Mouse (Mus musculus): ENCODE data around the gene Trappc2l. TPM values are rescaled to one million over a fixed set of nuclear protein-coding genes. Genes with fewer than 3 reads are reported as not detected.
A peak's percentile ranks its signal among the peaks of the same experiment; 100 is the strongest.

The Trappc2l gene
- polyA plus RNA-seq, 1 experiment from 2014 or later, result 45.4 TPM

DNA sequence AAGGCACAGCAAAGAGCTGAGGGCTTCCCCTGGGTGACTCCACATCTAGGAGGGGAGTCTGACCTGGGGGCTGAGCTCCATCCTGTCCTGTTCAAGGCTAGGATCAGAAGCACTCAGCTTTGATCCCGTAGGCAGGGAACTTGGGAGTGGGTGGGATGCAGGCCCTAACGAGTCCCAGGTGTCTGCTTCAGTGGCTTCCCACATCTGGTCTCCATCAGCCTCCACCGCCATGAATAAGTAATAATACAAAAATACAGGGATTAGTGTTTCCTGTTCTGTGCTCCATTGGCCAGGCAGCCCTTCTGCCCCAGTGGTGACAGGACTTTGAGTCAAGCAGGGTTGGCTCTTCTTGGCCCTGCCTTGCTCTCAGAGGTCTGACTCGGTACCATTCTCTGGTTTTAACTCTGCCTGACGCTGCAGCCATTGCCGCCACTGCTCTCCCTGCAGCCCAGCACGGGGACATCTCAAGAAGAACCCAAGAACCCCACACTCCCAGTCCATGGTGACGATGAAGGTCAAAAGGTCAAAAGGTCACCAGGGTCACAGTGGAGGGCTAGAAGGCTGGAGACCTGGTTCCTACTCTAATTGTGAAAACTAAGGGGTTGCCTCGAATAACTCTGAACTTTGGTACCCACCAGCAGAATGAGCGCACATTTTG lies 46.8 kb downstream of the Trappc2l start:
- H3K9me3 ChIP-seq (ENCODE audit: control insufficient read depth, low read length), result no peaks in the 10 kb centered on the region
- 0 out of 2 replicates have a peak overlapping the region, but pooled peaks have one; percentile 9 for H3K9ac ChIP-seq (ENCODE audit: low read length)
- H3K4me2 ChIP-seq (ENCODE audit: low read depth, severe bottlenecking), result peak overlapping the region; percentile 24; the same call in 1 of the 2 replicates
- no peaks in the 10 kb centered on the region for H3K27me3 ChIP-seq (ENCODE audit: control insufficient read depth, insufficient read depth, low read length)
- no peaks in the 10 kb centered on the region for H3K36me3 ChIP-seq (ENCODE audit: control insufficient read depth, insufficient read depth, low read length)
- WGBS, result 17% methylated on average over 10 of the region's 10 CpGs
- no peak overlapping the region for H3K4me3 ChIP-seq (ENCODE audit: low read depth, low read length)
- H3K4me1 ChIP-seq (ENCODE audit: control insufficient read depth, insufficient read depth, low read length), result peaks cover 67% of the 10 kb centered on the region
- ATAC-seq (ENCODE audit: insufficient number of reproducible peaks, low FRiP score, low TSS enrichment, low read depth), result peak; percentile 36; the same call in 1 of the 2 replicates
- peak overlapping the region; percentile 86 for H3K27ac ChIP-seq (replicated peaks; ENCODE audit: low read depth, low read length)
- DNase-seq (ENCODE audit: low spot score), result peak; percentile 88

DNA sequence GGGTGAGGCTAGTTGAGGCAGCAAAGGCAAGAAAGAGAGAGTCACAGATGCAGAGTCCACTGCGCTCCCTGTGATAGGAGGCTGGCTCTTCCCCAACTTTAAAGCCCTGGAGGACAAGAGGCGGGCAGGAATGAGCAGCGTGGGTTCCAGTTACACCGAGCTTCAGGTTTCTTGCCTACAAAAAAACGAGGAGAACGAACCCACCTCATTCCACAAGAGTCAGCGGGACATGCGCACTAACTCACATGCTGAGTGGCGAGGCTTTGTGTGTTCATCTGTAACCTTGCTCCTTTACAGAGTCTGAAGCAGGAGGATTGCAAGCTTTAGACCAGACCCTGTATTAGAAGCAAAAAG lies 47.3 kb downstream of the Trappc2l start:
- Histone ChIP-seq H3K27me3 (ENCODE audit: control insufficient read depth, insufficient read depth, low read length) (no peaks in the 10 kb centered on the region), H3K9me3 (ENCODE audit: control insufficient read depth, low read length) (no peaks in the 10 kb centered on the region), H3K27ac (replicated peaks; ENCODE audit: low read depth, low read length) (peak overlapping the region; percentile 86), H3K9ac (ENCODE audit: low read length) (no peak overlapping the region), H3K4me3 (ENCODE audit: low read depth, low read length) (no peak overlapping the region), H3K4me1 (ENCODE audit: control insufficient read depth, insufficient read depth, low read length) (peaks cover 67% of the 10 kb centered on the region), H3K36me3 (ENCODE audit: control insufficient read depth, insufficient read depth, low read length) (no peaks in the 10 kb centered on the region), H3K4me2 (ENCODE audit: low read depth, severe bottlenecking) (peak overlapping the region; percentile 24; the same call in 1 of the 2 replicates)
- 0 out of 2 replicates have a peak, but pooled peaks have one; percentile 23 for ATAC-seq (ENCODE audit: insufficient number of reproducible peaks, low FRiP score, low TSS enrichment, low read depth)
- 17% methylated on average over 9 of the region's 9 CpGs for WGBS
- DNase-seq (ENCODE audit: low spot score), result peak; percentile 62

DNA sequence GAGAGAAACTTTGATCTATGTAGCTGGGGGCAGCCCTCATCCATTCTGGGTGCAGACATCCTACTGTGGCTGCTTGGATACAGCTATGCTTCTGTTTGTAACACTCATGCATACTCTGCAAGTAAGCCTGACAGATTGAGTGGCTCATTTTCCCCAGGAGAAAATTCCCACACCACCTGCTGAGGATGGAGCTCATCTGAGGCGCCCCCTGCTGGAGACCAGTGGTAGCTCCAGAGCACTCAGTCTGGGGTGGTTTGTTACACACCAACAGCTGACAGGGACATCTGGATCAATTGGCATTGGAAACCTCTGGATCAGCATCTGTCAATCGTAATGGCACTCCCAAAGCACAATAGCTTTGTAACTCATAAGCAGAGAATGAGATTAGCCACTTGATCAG lies 48.6 kb downstream of the Trappc2l start:
- 69% methylated on average over 2 of the region's 2 CpGs for WGBS
- Histone ChIP-seq H3K9ac (ENCODE audit: low read length) (no peak overlapping the region), H3K9me3 (ENCODE audit: control insufficient read depth, low read length) (no peaks in the 10 kb centered on the region), H3K4me3 (ENCODE audit: low read depth, low read length) (no peak overlapping the region), H3K4me2 (ENCODE audit: low read depth, severe bottlenecking) (no peak overlapping the region), H3K4me1 (ENCODE audit: control insufficient read depth, insufficient read depth, low read length) (peaks cover 72% of the 10 kb centered on the region), H3K27me3 (ENCODE audit: control insufficient read depth, insufficient read depth, low read length) (no peaks in the 10 kb centered on the region), H3K27ac (replicated peaks; ENCODE audit: low read depth, low read length) (no peak overlapping the region; the same call in 1 of the 2 replicates), H3K36me3 (ENCODE audit: control insufficient read depth, insufficient read depth, low read length) (no peaks in the 10 kb centered on the region)
- no peak for ATAC-seq (ENCODE audit: insufficient number of reproducible peaks, low FRiP score, low TSS enrichment, low read depth)
- DNase-seq (ENCODE audit: low spot score), result no peak

DNA sequence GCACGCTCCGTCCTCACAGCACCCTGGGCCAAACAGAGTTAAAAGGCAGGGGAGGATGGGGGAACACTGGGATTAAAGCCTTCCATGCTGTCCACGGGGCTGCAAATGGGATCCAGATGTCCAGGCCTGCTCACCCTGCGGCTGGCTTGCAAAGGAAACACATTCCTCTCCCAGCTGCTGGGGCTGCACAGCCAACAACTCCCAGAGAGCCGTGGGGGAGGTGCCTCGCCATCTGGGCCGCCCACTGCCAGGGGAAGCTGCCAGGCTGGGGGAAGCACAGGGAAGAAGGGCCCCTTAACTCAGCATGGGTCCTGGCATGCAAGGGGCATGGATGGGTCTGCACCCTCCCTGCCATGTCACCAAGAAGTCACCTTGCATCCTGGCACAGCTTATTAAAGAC lies 49.7 kb downstream of the Trappc2l start:
- H3K36me3 ChIP-seq (ENCODE audit: control insufficient read depth, insufficient read depth, low read length), result no peaks in the 10 kb centered on the region

DNA sequence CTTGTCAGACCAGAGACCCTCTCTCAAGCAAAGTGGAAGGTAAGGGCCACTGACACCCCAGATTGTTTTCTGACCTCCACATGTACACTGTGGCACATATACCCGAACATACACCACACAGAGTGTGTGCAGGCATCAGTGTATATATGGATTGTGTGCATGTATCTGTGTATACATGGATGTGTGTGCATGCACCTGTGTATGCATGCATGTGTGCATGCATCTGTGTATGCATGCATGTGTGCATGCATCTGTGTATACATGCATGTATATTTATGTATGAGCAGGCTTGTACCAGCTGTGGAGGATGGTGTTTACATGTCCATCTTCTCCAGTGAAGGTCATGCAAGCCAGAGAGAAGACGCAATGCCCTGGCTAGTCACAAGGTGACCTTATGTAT lies 50.5 kb downstream of the Trappc2l start:
- Histone ChIP-seq H3K9me3 (ENCODE audit: control insufficient read depth, low read length) (no peaks in the 10 kb centered on the region), H3K4me3 (ENCODE audit: low read depth, low read length) (no peak overlapping the region), H3K36me3 (ENCODE audit: control insufficient read depth, insufficient read depth, low read length) (no peaks in the 10 kb centered on the region), H3K9ac (ENCODE audit: low read length) (no peak overlapping the region), H3K27ac (replicated peaks; ENCODE audit: low read depth, low read length) (no peak overlapping the region), H3K27me3 (ENCODE audit: control insufficient read depth, insufficient read depth, low read length) (no peaks in the 10 kb centered on the region), H3K4me2 (ENCODE audit: low read depth, severe bottlenecking) (no peak overlapping the region), H3K4me1 (ENCODE audit: control insufficient read depth, insufficient read depth, low read length) (peaks cover 87% of the 10 kb centered on the region)
- 81% methylated on average over 2 of the region's 2 CpGs for WGBS
- DNase-seq (ENCODE audit: low spot score) (no peak), ATAC-seq (ENCODE audit: insufficient number of reproducible peaks, low FRiP score, low TSS enrichment, low read depth) (no peak)

More for the DNA sequence above, 49.7 kb downstream of the Trappc2l start:
- Histone ChIP-seq H3K4me1 (ENCODE audit: control insufficient read depth, insufficient read depth, low read length) (peaks cover 80% of the 10 kb centered on the region), H3K4me2 (ENCODE audit: low read depth, severe bottlenecking) (peak overlapping the region; percentile 40), H3K9ac (ENCODE audit: low read length) (no peak overlapping the region), H3K27ac (replicated peaks; ENCODE audit: low read depth, low read length) (peak overlapping the region; percentile 79), H3K9me3 (ENCODE audit: control insufficient read depth, low read length) (no peaks in the 10 kb centered on the region), H3K27me3 (ENCODE audit: control insufficient read depth, insufficient read depth, low read length) (no peaks in the 10 kb centered on the region), H3K4me3 (ENCODE audit: low read depth, low read length) (no peak overlapping the region)
- 2% methylated on average over 7 of the region's 7 CpGs for WGBS
- ATAC-seq (ENCODE audit: insufficient number of reproducible peaks, low FRiP score, low TSS enrichment, low read depth), result peak; percentile 32; the same call in 1 of the 2 replicates
- peak; percentile 94 for DNase-seq (ENCODE audit: low spot score)

DNA sequence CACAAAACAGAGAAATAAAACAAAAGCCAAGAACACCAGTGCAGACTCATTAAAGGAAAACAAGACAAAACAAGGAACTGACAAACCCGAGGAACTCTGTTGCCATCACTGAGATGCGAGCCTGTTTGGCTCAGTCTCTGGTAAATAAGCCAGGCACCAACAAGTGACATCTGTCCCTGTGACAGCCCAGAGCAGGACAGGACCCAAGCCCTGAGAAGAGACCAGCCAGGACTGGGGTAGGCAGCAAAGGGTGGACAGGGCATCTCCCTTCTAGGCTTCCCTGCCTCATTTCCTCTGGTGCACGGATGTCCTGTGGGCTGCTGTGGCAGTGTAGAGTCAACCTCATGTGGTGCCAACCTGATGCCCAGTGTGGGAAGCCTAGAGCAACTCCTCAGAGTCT lies 51.7 kb downstream of the Trappc2l start:
- ATAC-seq (ENCODE audit: insufficient number of reproducible peaks, low FRiP score, low TSS enrichment, low read depth) (no peak), DNase-seq (ENCODE audit: low spot score) (no peak)
- Histone ChIP-seq H3K27ac (replicated peaks; ENCODE audit: low read depth, low read length) (no peak overlapping the region), H3K36me3 (ENCODE audit: control insufficient read depth, insufficient read depth, low read length) (no peaks in the 10 kb centered on the region), H3K27me3 (ENCODE audit: control insufficient read depth, insufficient read depth, low read length) (no peaks in the 10 kb centered on the region), H3K9ac (ENCODE audit: low read length) (no peak overlapping the region), H3K4me3 (ENCODE audit: low read depth, low read length) (no peak overlapping the region), H3K9me3 (ENCODE audit: control insufficient read depth, low read length) (no peaks in the 10 kb centered on the region), H3K4me1 (ENCODE audit: control insufficient read depth, insufficient read depth, low read length) (peaks cover 84% of the 10 kb centered on the region), H3K4me2 (ENCODE audit: low read depth, severe bottlenecking) (no peak overlapping the region)
- WGBS, result 71% methylated on average over 3 of the region's 3 CpGs

DNA sequence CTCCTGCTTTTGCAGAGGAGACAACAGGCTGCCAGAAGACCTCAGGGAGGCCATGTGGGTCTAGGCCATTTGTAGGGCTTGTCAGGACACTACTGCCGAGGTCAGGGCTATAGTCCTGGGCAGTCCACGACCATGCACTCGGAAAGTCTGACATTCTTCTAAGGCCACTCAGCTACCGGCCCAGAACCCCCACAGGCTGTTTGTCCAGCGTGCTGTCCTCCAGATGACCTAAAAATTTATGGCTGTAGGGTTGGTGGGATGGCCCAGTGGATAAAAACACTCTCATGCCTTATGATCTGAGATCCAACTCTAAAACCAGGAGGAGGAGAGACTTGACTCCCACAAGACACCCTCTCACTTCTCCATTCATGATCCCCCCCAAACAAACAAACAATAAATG lies 52.2 kb downstream of the Trappc2l start:
- Histone ChIP-seq H3K4me1 (ENCODE audit: control insufficient read depth, insufficient read depth, low read length) (peaks cover 78% of the 10 kb centered on the region), H3K9me3 (ENCODE audit: control insufficient read depth, low read length) (no peaks in the 10 kb centered on the region), H3K9ac (ENCODE audit: low read length) (no peak overlapping the region), H3K4me3 (ENCODE audit: low read depth, low read length) (no peak overlapping the region), H3K27ac (replicated peaks; ENCODE audit: low read depth, low read length) (no peak overlapping the region), H3K27me3 (ENCODE audit: control insufficient read depth, insufficient read depth, low read length) (no peaks in the 10 kb centered on the region), H3K36me3 (ENCODE audit: control insufficient read depth, insufficient read depth, low read length) (no peaks in the 10 kb centered on the region), H3K4me2 (ENCODE audit: low read depth, severe bottlenecking) (no peak overlapping the region)
- WGBS, result 38% methylated on average over 5 of the region's 5 CpGs
- ATAC-seq (ENCODE audit: insufficient number of reproducible peaks, low FRiP score, low TSS enrichment, low read depth) (no peak), DNase-seq (ENCODE audit: low spot score) (no peak)

DNA sequence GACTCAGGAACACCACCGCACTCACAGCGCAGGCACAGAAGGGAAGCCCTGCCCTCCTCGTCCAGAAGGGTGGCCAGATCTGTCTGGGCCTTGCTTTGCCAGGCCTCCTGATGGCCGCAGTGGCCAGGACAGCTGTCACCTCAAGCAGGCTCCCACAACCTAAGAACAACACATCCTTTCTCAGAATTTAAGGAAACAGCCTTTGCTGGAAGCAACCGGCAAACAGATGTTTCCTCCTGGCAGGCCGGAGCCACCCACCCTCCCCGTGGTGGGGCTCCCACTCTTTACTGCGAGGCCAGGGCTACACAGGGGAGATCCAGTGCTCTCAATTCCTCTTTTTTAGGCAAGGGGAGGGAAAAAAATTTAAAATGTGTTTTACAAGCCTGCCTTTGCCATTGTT lies 53.8 kb downstream of the Trappc2l start:
- Histone ChIP-seq H3K27ac (replicated peaks; ENCODE audit: low read depth, low read length) (peak overlapping the region; percentile 60), H3K36me3 (ENCODE audit: control insufficient read depth, insufficient read depth, low read length) (no peaks in the 10 kb centered on the region), H3K27me3 (ENCODE audit: control insufficient read depth, insufficient read depth, low read length) (no peaks in the 10 kb centered on the region), H3K4me2 (ENCODE audit: low read depth, severe bottlenecking) (peak overlapping the region; percentile 1; the same call in 1 of the 2 replicates), H3K4me3 (ENCODE audit: low read depth, low read length) (no peak overlapping the region), H3K4me1 (ENCODE audit: control insufficient read depth, insufficient read depth, low read length) (peaks cover 69% of the 10 kb centered on the region), H3K9me3 (ENCODE audit: control insufficient read depth, low read length) (no peaks in the 10 kb centered on the region), H3K9ac (ENCODE audit: low read length) (no peak overlapping the region)
- DNase-seq (ENCODE audit: low spot score) (peak; percentile 75), ATAC-seq (ENCODE audit: insufficient number of reproducible peaks, low FRiP score, low TSS enrichment, low read depth) (peak; percentile 53; the same call in 1 of the 2 replicates)
- 20% methylated on average over 8 of the region's 8 CpGs for WGBS
